Comparison of ENCODE assay signal across 8 mouse cellular contexts in the genomic region with DNA sequence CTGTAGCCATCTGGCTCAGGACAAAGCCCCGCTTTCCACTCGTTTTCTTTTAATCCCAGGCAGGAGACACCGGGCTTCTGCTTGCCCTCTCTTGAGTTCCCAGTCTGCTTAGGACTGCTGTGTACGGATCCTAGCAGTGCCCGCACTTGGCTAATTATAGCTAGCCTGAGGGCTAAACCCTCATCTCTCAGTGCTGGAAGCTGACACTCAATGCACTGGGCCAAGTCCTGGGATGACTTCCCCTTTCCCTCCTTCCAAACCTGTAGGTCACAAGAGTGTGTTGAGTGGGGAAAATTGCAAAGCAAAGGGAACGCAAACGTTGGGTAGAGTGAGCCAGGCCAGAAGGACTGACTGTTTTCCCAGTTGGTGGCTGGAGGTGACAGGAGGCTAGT. TPM values are rescaled to one million over a fixed set of nuclear protein-coding genes. Genes with fewer than 3 reads are reported as not detected.
DNase-seq lines count a peak whose midpoint lies in the region; ATAC-seq lines count a peak whose summit lies in the region.

A gene (minus strand): TSS at position 134 of the 392 bp plus-strand sequence.

- H3K4me2 ChIP-seq in kidney, embryonic 16.5 days (replicated peaks; ENCODE audit: low read depth, low read length) = peak within 1 kb of the TSS; percentile 88
- H3K4me2 ChIP-seq in heart, embryonic 11.5 days = peak within 1 kb of the TSS; percentile 92
- peak within 1 kb of the TSS; percentile 76 for H3K4me2 ChIP-seq in liver, embryonic 11.5 days

- DNase-seq in kidney, postnatal 10 days = no peak
- peak; percentile 4 for DNase-seq in embryo, embryonic 9.5 days (ENCODE audit: extremely low spot score)
- no peak for DNase-seq in liver, embryonic 11.5 days (ENCODE audit: low spot score)
- DNase-seq in retina, embryonic 14.5 days (ENCODE audit: low spot score) = peak; percentile 42
- DNase-seq in layer of hippocampus, adult 8-10 months (ENCODE audit: low spot score in 2 of 2) = no peak
- DNase-seq in left cerebral cortex, adult 11 months (ENCODE audit: low spot score) = no peak

- peak within 1 kb of the TSS; percentile 65 for H3K9ac ChIP-seq in kidney, embryonic 16.5 days (replicated peaks; ENCODE audit: low read length)
- H3K9ac ChIP-seq in heart, embryonic 11.5 days (ENCODE audit: low read depth, low read length) = peak within 1 kb of the TSS; percentile 63
- peak within 1 kb of the TSS; percentile 34; the same call in 1 of the 2 replicates for H3K9ac ChIP-seq in liver, embryonic 11.5 days (ENCODE audit: low read depth, low read length)

- ATAC-seq in kidney, embryonic 16.5 days (ENCODE audit: low FRiP score, low TSS enrichment) = no peak; the same call in 1 of the 2 replicates
- ATAC-seq in heart, embryonic 11.5 days (replicated peaks; ENCODE audit: insufficient number of reproducible peaks, low FRiP score, low TSS enrichment) = no peak
- no peak for ATAC-seq in liver, embryonic 11.5 days (replicated peaks; ENCODE audit: low FRiP score)

- no peaks in the 10 kb centered on the region for H3K36me3 ChIP-seq in kidney, embryonic 16.5 days (ENCODE audit: insufficient read depth, low read length)
- H3K36me3 ChIP-seq in heart, embryonic 11.5 days (ENCODE audit: control insufficient read depth, insufficient read depth, low read length) = no peaks in the 10 kb centered on the region
- no peaks in the 10 kb centered on the region for H3K36me3 ChIP-seq in liver, embryonic 11.5 days (ENCODE audit: control insufficient read depth, insufficient read depth, low read length)

- no peak within 1 kb of the TSS for H3K27ac ChIP-seq in kidney, embryonic 16.5 days (ENCODE audit: low read length)
- no peak within 1 kb of the TSS for H3K27ac ChIP-seq in heart, embryonic 11.5 days (ENCODE audit: low read depth, low read length)
- H3K27ac ChIP-seq in liver, embryonic 11.5 days (ENCODE audit: low read depth, low read length) = no peak within 1 kb of the TSS

- H3K27me3 ChIP-seq in kidney, embryonic 16.5 days (ENCODE audit: insufficient read depth, low read length) = peaks cover 14% of the 10 kb centered on the region; the same call in 1 of the 2 replicates
- H3K27me3 ChIP-seq in heart, embryonic 11.5 days (ENCODE audit: control insufficient read depth, insufficient read depth, low read length) = peaks cover 3% of the 10 kb centered on the region; the same call in 1 of the 2 replicates
- H3K27me3 ChIP-seq in liver, embryonic 11.5 days (replicated peaks; ENCODE audit: control insufficient read depth, insufficient read depth, low read length) = peaks cover 12% of the 10 kb centered on the region

- no peaks in the 10 kb centered on the region for H3K9me3 ChIP-seq in kidney, embryonic 16.5 days (ENCODE audit: low read length)
- no peaks in the 10 kb centered on the region for H3K9me3 ChIP-seq in heart, embryonic 11.5 days (replicated peaks; ENCODE audit: control insufficient read depth, low read length)
- H3K9me3 ChIP-seq in liver, embryonic 11.5 days (ENCODE audit: control insufficient read depth, low read length) = no peaks in the 10 kb centered on the region

- 49% methylated on average over 7 of the region's 7 CpGs for WGBS in kidney, embryonic 16.5 days
- 39% methylated on average over 7 of the region's 7 CpGs for WGBS in heart, embryonic 11.5 days (ENCODE audit: insufficient replicate concordance)
- 48% methylated on average over 7 of the region's 7 CpGs for WGBS in liver, embryonic 11.5 days

- H3K4me3 ChIP-seq in kidney, embryonic 16.5 days (ENCODE audit: low read length) = peak within 1 kb of the TSS; percentile 51
- H3K4me3 ChIP-seq in heart, embryonic 11.5 days (ENCODE audit: low read depth, low read length) = peak within 1 kb of the TSS; percentile 48
- H3K4me3 ChIP-seq in liver, embryonic 11.5 days (ENCODE audit: low read depth, low read length) = peak within 1 kb of the TSS; percentile 45

- H3K4me1 ChIP-seq in kidney, embryonic 16.5 days (ENCODE audit: insufficient read depth, low read length) = peaks cover 15% of the 10 kb centered on the region
- H3K4me1 ChIP-seq in heart, embryonic 11.5 days (ENCODE audit: control insufficient read depth, insufficient read depth, low read length) = 0 out of 2 replicates have a peak, but pooled peaks cover 9% of the 10 kb centered on the region
- 0 out of 2 replicates have a peak, but pooled peaks cover 3% of the 10 kb centered on the region for H3K4me1 ChIP-seq in liver, embryonic 11.5 days (replicated peaks; ENCODE audit: control insufficient read depth, insufficient read depth, low read length)

RNA-seq across cellular contexts. Expression of the gene that starts here (rescaled TPM):
- 0.27 and 0.41 TPM in 2 replicates for polyA plus RNA-seq in kidney, embryonic 16.5 days (2015; fragmentation: Nextera tagmentation; extraction: Ambion mirVana)
- 0.11 TPM in 1 of 2 replicates, not detected in the other for polyA plus RNA-seq in heart, embryonic 11.5 days (2014; fragmentation: Nextera tagmentation; extraction: Ambion mirVana)
- polyA plus RNA-seq in liver, embryonic 11.5 days (2014; fragmentation: Nextera tagmentation; extraction: Ambion mirVana) = 0.34 and 0.47 TPM in 2 replicates
- total RNA-seq in layer of hippocampus, adult 8-10 months (2022) = 1 to 10 TPM; 5.1 to 6.4 (median 5.8) TPM

Comparison
In these comparisons a context has a peak if more than half of its experiments do, and no peak if none do; other contexts are left out.
1. DNase-seq: peak in embryo, embryonic 9.5 days (single experiment) and retina, embryonic 14.5 days (single experiment); none in kidney, postnatal 10 days (single experiment), liver, embryonic 11.5 days (single experiment), layer of hippocampus, adult 8-10 months (0 of 2) and left cerebral cortex, adult 11 months (single experiment).
2. Peak in every context shown above with its lines, with median percentiles within 50 percentile points of each other: H3K4me2 ChIP-seq, H3K4me3 ChIP-seq and H3K9ac ChIP-seq.